Mouse (Mus musculus) spleen, adult 2 months (tissue): ENCODE data around the gene Ppil1. TPM values are rescaled to one million over a fixed set of nuclear protein-coding genes. Genes with fewer than 3 reads are reported as not detected.
"Not testable (repeated sequence)": the region's sequence is repeated elsewhere in the genome, so short reads cannot be mapped to it uniquely, and the experiment has no call there.

Experiments
- DNase-seq, 2 experiments: peaks; one replicate each; pipeline versions ENCODE4 v3.0.0 to v3.0.0-alpha.2; 2012 to 2021; ENCODE audit warnings: low spot score in 2 of 2, low read depth in 1 of 2
- H3K27ac ChIP-seq: fragments of 200-500 bp; 2 replicates; pipeline ENCODE4 v1.5.1; 2012; ENCODE audit warnings: low read length, inconsistent platforms; ENCODE audit not compliant: insufficient read depth
- H3K27me3 ChIP-seq: fragments of 200-500 bp; 2 replicates; pipeline ENCODE4 v1.6.1; 2012; ENCODE audit warnings: mild to moderate bottlenecking, moderate library complexity, low read length, inconsistent platforms; ENCODE audit not compliant: control insufficient read depth, insufficient read depth
- H3K36me3 ChIP-seq: fragments of 200-500 bp; 2 replicates; pipeline ENCODE4 v1.6.1; 2012; ENCODE audit warnings: mild to moderate bottlenecking, low read length, inconsistent platforms; ENCODE audit not compliant: control insufficient read depth, insufficient read depth
- H3K4me1 ChIP-seq: fragments of 200-500 bp; 2 replicates; pipeline ENCODE4 v1.6.1; 2011; ENCODE audit warnings: inconsistent platforms; ENCODE audit not compliant: control insufficient read depth, insufficient read depth, insufficient read length
- H3K4me3 ChIP-seq: fragments of 200-500 bp; 2 replicates; pipeline ENCODE4 v1.5.1; 2011; ENCODE audit warnings: mild to moderate bottlenecking, inconsistent platforms; ENCODE audit not compliant: insufficient read depth, insufficient read length; ENCODE audit errors: extremely low read depth
- CTCF ChIP-seq: fragments of 200-500 bp; IDR thresholded peaks from 2 replicates; pipeline ENCODE4 v1.5.1; 2011; ENCODE audit warnings: mild to moderate bottlenecking, inconsistent platforms; ENCODE audit not compliant: insufficient read depth, insufficient read length, insufficient replicate concordance; ENCODE audit errors: extremely low read depth
- POLR2A ChIP-seq: fragments of 200-500 bp; IDR thresholded peaks from 2 replicates; pipeline ENCODE4 v1.6.1; 2011; ENCODE audit warnings: low read depth, low read length, inconsistent platforms
- WGBS: fragments of 180-500 bp; shearing (Covaris S2); methylation state at CpG from one replicate; pipeline ENCODE4 v1.1.7; 2018; 5-methylcytosine and 5-hydroxymethylcytosine counted together
- polyA plus RNA-seq: library from polyadenylated mRNA; depleted of rRNA; stranded (reverse); fragments of >200 nt; gene quantifications from 2 replicates; pipeline ENCODE4 v1.2.3, GENCODE M21; 2012

The Ppil1 gene
- polyA plus RNA-seq, 1 experiment: 24.8 TPM

DNA sequence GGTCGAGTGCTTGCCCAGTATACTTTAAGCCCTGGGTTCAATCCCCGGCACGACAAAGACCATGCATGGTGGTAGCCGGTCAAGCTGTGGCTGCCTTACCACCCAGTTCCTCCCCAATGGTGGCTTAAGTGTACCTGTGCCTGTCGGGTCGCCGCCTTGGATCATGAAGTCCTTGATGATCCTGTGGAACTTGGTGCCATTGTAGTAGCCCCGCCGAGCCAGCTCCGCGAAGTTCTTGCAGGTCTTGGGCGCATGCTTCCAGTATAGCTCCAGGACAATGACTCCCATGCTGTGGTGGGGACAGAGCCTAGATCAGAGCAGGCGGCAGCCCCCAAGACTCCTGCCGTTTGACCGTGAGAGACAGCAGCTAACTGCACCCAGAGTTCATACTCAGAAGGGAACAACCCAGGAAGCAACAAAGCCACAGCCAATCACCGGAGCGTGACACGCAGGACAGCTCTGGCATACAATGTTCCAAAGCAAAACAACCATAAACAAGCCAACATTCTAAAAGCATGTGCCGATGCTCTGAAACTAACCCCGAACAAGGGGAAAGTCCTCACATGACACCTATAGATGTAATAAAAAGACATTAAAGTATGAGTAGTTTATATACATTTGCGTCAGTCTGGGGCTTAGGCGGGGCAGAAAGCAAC is 2.3 kb downstream of the Ppil1 start:
- TF ChIP-seq POLR2A (no peak), CTCF (no peak)
- Histone ChIP-seq H3K36me3 (peaks cover 17% of the 10 kb centered on the region; the same call in 1 of the 2 replicates), H3K4me1 (peaks cover 16% of the 10 kb centered on the region; the same call in 1 of the 2 replicates), H3K4me3 (peak overlapping the region; percentile 42; the same call in 1 of the 2 replicates), H3K27me3 (no peaks in the 10 kb centered on the region), H3K27ac (peak overlapping the region; percentile 43)
- 55% methylated on average over 22 of the region's 22 CpGs for WGBS
- peak in 1 of 2 experiments; percentile 32 for DNase-seq

DNA sequence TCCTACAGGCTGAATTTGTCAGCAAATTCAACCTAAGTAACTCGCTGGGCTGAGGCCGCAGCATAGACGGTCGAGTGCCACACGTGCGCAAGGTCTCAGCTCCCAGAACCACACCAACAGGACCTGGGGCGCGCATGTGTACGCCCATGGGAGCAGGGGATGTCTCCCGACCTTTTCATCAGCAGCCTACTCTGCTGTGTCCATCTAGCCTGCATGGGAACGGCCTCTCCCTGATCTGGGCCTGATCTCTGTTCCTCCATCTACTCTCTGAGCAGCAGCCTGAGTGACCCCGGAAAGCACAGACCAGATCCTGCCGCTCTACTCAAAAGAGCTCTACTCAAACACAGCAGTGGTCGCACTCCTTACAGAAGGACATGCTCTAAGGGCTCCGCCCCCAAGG is 3.5 kb downstream of the Ppil1 start:
- Histone ChIP-seq H3K27me3 (no peaks in the 10 kb centered on the region), H3K4me1 (peaks cover 16% of the 10 kb centered on the region; the same call in 1 of the 2 replicates), H3K27ac (no peak overlapping the region), H3K4me3 (no peak overlapping the region), H3K36me3 (peaks cover 20% of the 10 kb centered on the region; the same call in 1 of the 2 replicates)
- no peak for TF ChIP-seq POLR2A
- no peak for DNase-seq
- 93% methylated on average over 15 of the region's 15 CpGs for WGBS

- peaks cover 14% of the 10 kb centered on the region; the same call in 1 of the 2 replicates for H3K4me1 ChIP-seq
- peak; percentile 62 to 73 for DNase-seq
- H3K27ac ChIP-seq: no peak overlapping the region
- no peaks in the 10 kb centered on the region for H3K27me3 ChIP-seq
- WGBS: 7% methylated on average over 3 of the region's 3 CpGs
- peaks cover 20% of the 10 kb centered on the region; the same call in 1 of the 2 replicates for H3K36me3 ChIP-seq
- H3K4me3 ChIP-seq: no peak overlapping the region
- TF ChIP-seq CTCF: peak; percentile 99
- TF ChIP-seq POLR2A: no peak
Observed at GRCm38 (mm10) chr17:29259489-29259888, 4.5 kb downstream of the Ppil1 start.

DNA sequence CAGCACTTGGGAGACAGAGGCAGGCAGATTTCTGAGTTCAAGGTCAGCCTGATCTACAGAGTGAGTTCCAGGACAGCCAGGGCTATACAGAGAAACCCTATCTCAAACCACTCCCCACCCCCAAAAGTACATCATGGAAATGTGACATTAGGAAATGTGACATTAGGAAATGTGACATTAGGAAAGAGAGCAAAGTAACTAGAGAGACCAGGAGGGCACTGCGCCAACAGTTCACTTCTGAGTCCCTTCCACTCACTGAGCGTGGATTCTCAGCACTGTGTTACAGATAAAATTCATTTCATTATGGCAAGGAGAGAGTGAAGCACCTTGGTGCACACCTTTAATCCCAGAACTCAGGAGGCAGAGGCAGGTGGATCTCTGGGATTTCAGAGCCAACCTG is 5.1 kb downstream of the Ppil1 start:
- no peak for DNase-seq
- WGBS: 96% methylated on average over 2 of the region's 2 CpGs
- no peak overlapping the region for H3K4me3 ChIP-seq
- peaks cover 12% of the 10 kb centered on the region; the same call in 1 of the 2 replicates for H3K4me1 ChIP-seq
- peaks cover 20% of the 10 kb centered on the region; the same call in 1 of the 2 replicates for H3K36me3 ChIP-seq
- H3K27me3 ChIP-seq: no peaks in the 10 kb centered on the region
- H3K27ac ChIP-seq: no peak overlapping the region
- TF ChIP-seq CTCF (no peak), POLR2A (no peak)

DNA sequence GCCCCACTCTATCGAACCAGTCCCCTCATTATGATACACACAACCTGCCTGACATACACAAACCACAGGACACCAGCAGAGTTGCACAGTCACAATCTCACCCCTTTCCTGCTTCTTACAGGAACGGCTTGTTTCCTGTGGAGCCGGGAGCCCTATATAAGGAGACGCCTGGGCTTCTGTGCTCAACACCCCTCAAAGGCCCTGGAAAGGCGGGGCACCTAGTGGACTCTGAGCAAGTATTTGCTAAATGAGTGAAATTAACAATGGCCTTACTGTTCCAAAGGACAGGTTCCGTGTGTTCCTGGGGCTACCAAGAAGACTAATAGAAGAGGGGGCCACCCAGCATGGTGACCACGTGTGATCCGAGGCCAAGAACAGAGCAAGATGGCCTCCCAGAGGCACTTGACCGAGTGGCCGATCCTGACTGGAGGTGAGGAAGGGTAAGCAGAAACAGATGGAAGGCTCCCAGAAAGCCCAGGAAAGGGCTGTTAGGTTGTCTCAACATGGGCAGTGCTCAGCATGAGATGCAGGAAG is 5.9 kb downstream of the Ppil1 start:
- peaks cover 20% of the 10 kb centered on the region; the same call in 1 of the 2 replicates for H3K36me3 ChIP-seq
- no peak for DNase-seq
- H3K27ac ChIP-seq: no peak overlapping the region
- no peaks in the 10 kb centered on the region for H3K27me3 ChIP-seq
- TF ChIP-seq CTCF (no peak), POLR2A (no peak)
- 86% methylated on average over 10 of the region's 10 CpGs for WGBS
- peaks cover 12% of the 10 kb centered on the region; the same call in 1 of the 2 replicates for H3K4me1 ChIP-seq
- no peak overlapping the region for H3K4me3 ChIP-seq

- TF ChIP-seq CTCF (no peak), POLR2A (no peak)
- DNase-seq: no peak
- H3K36me3 ChIP-seq: peaks cover 20% of the 10 kb centered on the region; the same call in 1 of the 2 replicates
- peaks cover 7% of the 10 kb centered on the region; the same call in 1 of the 2 replicates for H3K4me1 ChIP-seq
- 86% methylated on average over 10 of the region's 10 CpGs for WGBS
- no peak overlapping the region for H3K27ac ChIP-seq
- no peaks in the 10 kb centered on the region for H3K27me3 ChIP-seq
- H3K4me3 ChIP-seq: no peak overlapping the region
Observed at GRCm38 (mm10) chr17:29257001-29257511, 6.9 kb downstream of the Ppil1 start.

DNA sequence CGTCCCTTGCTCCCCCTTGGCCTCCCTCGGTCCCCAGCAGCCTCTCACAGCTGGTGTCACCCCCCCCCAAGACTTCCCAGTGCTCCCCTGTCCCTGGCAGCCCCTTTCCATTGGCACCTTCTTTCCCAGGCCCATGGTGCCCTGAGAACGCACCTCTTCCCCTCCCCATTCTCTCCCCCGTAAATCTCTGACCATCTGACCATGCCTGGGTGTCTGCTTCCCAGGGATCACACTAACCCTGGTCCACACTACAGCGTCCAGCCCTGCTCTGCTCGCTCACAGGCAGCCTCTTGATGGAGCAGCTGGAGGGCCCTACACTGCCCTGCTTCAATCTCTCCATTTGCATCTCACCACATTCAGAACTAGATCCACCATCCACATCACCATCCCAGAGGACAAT is 7.5 kb downstream of the Ppil1 start:
- Histone ChIP-seq H3K4me3 (no peak overlapping the region), H3K27ac (no peak overlapping the region), H3K4me1 (peaks cover 4% of the 10 kb centered on the region; the same call in 1 of the 2 replicates), H3K27me3 (no peaks in the 10 kb centered on the region), H3K36me3 (peaks cover 25% of the 10 kb centered on the region)
- WGBS: 92% methylated on average over 6 of the region's 6 CpGs
- TF ChIP-seq POLR2A (no peak), CTCF (no peak)
- no peak for DNase-seq

GRCm38 (mm10) chr17:29254784-29255183 is 9.2 kb downstream of the Ppil1 start:
- not testable (repeated sequence) for DNase-seq, H3K4me1 ChIP-seq, H3K27ac ChIP-seq, H3K4me3 ChIP-seq, H3K27me3 ChIP-seq
- 85% methylated on average over 6 of the region's 6 CpGs for WGBS
- peaks cover 26% of the 10 kb centered on the region for H3K36me3 ChIP-seq
